Mouse (Mus musculus) myocyte (in vitro differentiated cells): ENCODE data around the gene Actc1. TPM values are rescaled to one million over a fixed set of nuclear protein-coding genes. Genes with fewer than 3 reads are reported as not detected.

Experiments
- H3K27me3 ChIP-seq: one replicate; pipeline ENCODE4 v1.6.1; 2011; ENCODE audit not compliant: control insufficient read depth, insufficient read depth, insufficient read length
- H3K36me3 ChIP-seq: one replicate; pipeline ENCODE4 v1.6.1; 2011; ENCODE audit not compliant: control insufficient read depth, insufficient read depth
- H3K4me2 ChIP-seq: one replicate; pipeline ENCODE4 v1.6.1; 2011; ENCODE audit warnings: low read depth, control low read depth
- H3K4me3 ChIP-seq: one replicate; pipeline ENCODE4 v1.5.1; 2011; ENCODE audit warnings: mild to moderate bottlenecking, control low read depth, moderate library complexity
- H3K79me2 ChIP-seq: one replicate; pipeline ENCODE4 v1.6.1; 2011; ENCODE audit not compliant: control insufficient read depth, insufficient read depth
- H3ac ChIP-seq: one replicate; pipeline ENCODE4 v1.6.1; 2011; ENCODE audit not compliant: control insufficient read depth, insufficient read length
- CEBPB ChIP-seq: IDR thresholded peaks from 2 replicates; pipeline ENCODE4 v1.6.1; 2011; ENCODE audit warnings: mild to moderate bottlenecking, moderate library complexity; ENCODE audit not compliant: poor library complexity, insufficient read depth, severe bottlenecking
- E2F4 ChIP-seq: IDR thresholded peaks from one replicate; pipeline ENCODE4 v1.6.1; 2011; ENCODE audit warnings: mild to moderate bottlenecking, control low read depth, moderate library complexity; ENCODE audit not compliant: insufficient read depth
- MAX ChIP-seq: IDR thresholded peaks from one replicate; pipeline ENCODE4 v1.6.1; 2011; ENCODE audit warnings: low read depth, mild to moderate bottlenecking, control low read depth
- MYOD1 ChIP-seq, 3 experiments: IDR thresholded peaks; one replicate each; pipeline ENCODE4 v1.6.1; 2011; ENCODE audit warnings: control low read depth in 2 of 3, low read depth in 2 of 3, mild to moderate bottlenecking in 2 of 3, moderate library complexity in 1 of 3; ENCODE audit not compliant: insufficient read length in 2 of 3, control insufficient read depth in 1 of 3
- MYOG ChIP-seq, 3 experiments: IDR thresholded peaks; one replicate each; pipeline ENCODE4 v1.6.1; 2011; ENCODE audit warnings: control low read depth in 2 of 3, low read depth in 2 of 3, mild to moderate bottlenecking in 2 of 3; ENCODE audit not compliant: insufficient read length in 2 of 3, control insufficient read depth in 1 of 3, insufficient read depth in 1 of 3
- POLR2A ChIP-seq: IDR thresholded peaks from one replicate; pipeline ENCODE4 v1.6.1; 2011; ENCODE audit warnings: low read depth, mild to moderate bottlenecking, control low read depth, moderate library complexity; ENCODE audit not compliant: insufficient read length
- POLR2AphosphoS2 ChIP-seq: IDR thresholded peaks from one replicate; pipeline ENCODE4 v1.6.1; 2011; ENCODE audit warnings: low read depth, control low read depth; ENCODE audit not compliant: insufficient read length
- REST ChIP-seq: IDR thresholded peaks from one replicate; pipeline ENCODE4 v1.6.1; 2011; ENCODE audit warnings: mild to moderate bottlenecking, control low read depth, moderate library complexity; ENCODE audit not compliant: insufficient read depth, insufficient read length
- SRF ChIP-seq: IDR thresholded peaks from one replicate; pipeline ENCODE4 v1.6.1; 2011; ENCODE audit warnings: low read depth; ENCODE audit not compliant: control insufficient read depth, insufficient read length
- TCF12 ChIP-seq: IDR thresholded peaks from one replicate; pipeline ENCODE4 v1.6.1; 2011; ENCODE audit warnings: mild to moderate bottlenecking, control low read depth; ENCODE audit not compliant: poor library complexity, insufficient read depth, severe bottlenecking
- TCF3 ChIP-seq: IDR thresholded peaks from one replicate; pipeline ENCODE4 v1.6.1; 2011; ENCODE audit warnings: low read depth, control low read depth; ENCODE audit not compliant: insufficient read length
- USF1 ChIP-seq: IDR thresholded peaks from one replicate; pipeline ENCODE4 v1.6.1; 2011; ENCODE audit warnings: low read depth, mild to moderate bottlenecking, control low read depth, moderate library complexity
- polyA plus RNA-seq: library from polyadenylated mRNA; unstranded; fragments of >200 nt; fragmentation: generic; extraction: Trizol; gene quantifications from one replicate; pipeline ENCODE4 v1.2.1, GENCODE M21; 2012; ENCODE audit warnings: missing spikeins

The Actc1 gene
- polyA plus RNA-seq: 2,846 TPM

- Histone ChIP-seq H3K4me2 (peak within 1 kb of the TSS; percentile 74), H3K36me3 (peaks cover 9% of the 10 kb centered on the region), H3K27me3 (no peaks in the 10 kb centered on the region), H3ac (no peak within 1 kb of the TSS), H3K79me2 (no peaks in the 10 kb centered on the region), H3K4me3 (peak within 1 kb of the TSS; percentile 50)
- no peak for TF ChIP-seq REST
- TF ChIP-seq MYOD1 (IDR thresholded peaks at IDR 0.05; ENCODE audit: control insufficient read depth in 1 of 3, insufficient read length in 2 of 3, low read depth in 2 of 3): peak in 2 of 3 experiments; percentile 71 to 76
- peak in 2 of 3 experiments; percentile 85 to 91 for TF ChIP-seq MYOG (IDR thresholded peaks at IDR 0.05; ENCODE audit: control insufficient read depth in 1 of 3, insufficient read depth in 1 of 3, insufficient read length in 2 of 3, low read depth in 2 of 3)
- TF ChIP-seq E2F4: no peak
- no peak for TF ChIP-seq MAX
- TF ChIP-seq TCF12: peak; percentile 7
- TF ChIP-seq TCF3: peak; percentile 9
- peak; percentile 91 for TF ChIP-seq POLR2AphosphoS2
- peak; percentile 92 for TF ChIP-seq POLR2A
- no peak for TF ChIP-seq CEBPB
- TF ChIP-seq USF1: no peak
- peak; percentile 97 for TF ChIP-seq SRF
Measured at GRCm38 (mm10) chr2:114052696-114053598, at the start of gene Actc1. TSS of gene Actc1 (minus strand) at chr2:114053548.

- peaks cover 57% of the 10 kb centered on the region for H3K36me3 ChIP-seq
- H3K79me2 ChIP-seq: no peaks in the 10 kb centered on the region
- no peak overlapping the region for H3K4me3 ChIP-seq
- H3K4me2 ChIP-seq: no peak overlapping the region
- TF ChIP-seq REST (no peak), TCF3 (no peak), TCF12 (no peak), MAX (no peak), POLR2AphosphoS2 (no peak), MYOD1 (IDR thresholded peaks at IDR 0.05; ENCODE audit: control insufficient read depth in 1 of 3, insufficient read length in 2 of 3, low read depth in 2 of 3) (no peak)
- no peaks in the 10 kb centered on the region for H3K27me3 ChIP-seq
- no peak overlapping the region for H3ac ChIP-seq
Measured at GRCm38 (mm10) chr2:114102471-114102870, 49.1 kb upstream of the Actc1 start.

GRCm38 (mm10) chr2:114100834-114101233 is 47.5 kb upstream of the Actc1 start:
- Histone ChIP-seq H3K4me3 (no peak overlapping the region), H3K27me3 (no peaks in the 10 kb centered on the region), H3K4me2 (no peak overlapping the region), H3ac (no peak overlapping the region), H3K36me3 (peaks cover 53% of the 10 kb centered on the region), H3K79me2 (no peaks in the 10 kb centered on the region)
- TF ChIP-seq POLR2AphosphoS2: no peak
- TF ChIP-seq POLR2A: no peak
- no peak for TF ChIP-seq USF1
- TF ChIP-seq REST: no peak
- no peak for TF ChIP-seq MYOD1 (IDR thresholded peaks at IDR 0.05; ENCODE audit: control insufficient read depth in 1 of 3, insufficient read length in 2 of 3, low read depth in 2 of 3)
- TF ChIP-seq E2F4: no peak
- no peak for TF ChIP-seq MYOG (IDR thresholded peaks at IDR 0.05; ENCODE audit: control insufficient read depth in 1 of 3, insufficient read depth in 1 of 3, insufficient read length in 2 of 3, low read depth in 2 of 3)
- no peak for TF ChIP-seq TCF3
- TF ChIP-seq CEBPB: no peak
- no peak for TF ChIP-seq TCF12
- no peak for TF ChIP-seq MAX
- TF ChIP-seq SRF: no peak

GRCm38 (mm10) chr2:114099816-114100215 is 46.5 kb upstream of the Actc1 start:
- Histone ChIP-seq H3K4me2 (no peak overlapping the region), H3K27me3 (no peaks in the 10 kb centered on the region), H3K36me3 (peaks cover 43% of the 10 kb centered on the region), H3K4me3 (no peak overlapping the region), H3K79me2 (no peaks in the 10 kb centered on the region), H3ac (no peak overlapping the region)
- TF ChIP-seq TCF12 (no peak), USF1 (no peak), E2F4 (no peak), MAX (no peak)

- Histone ChIP-seq H3ac (no peak overlapping the region), H3K27me3 (no peaks in the 10 kb centered on the region), H3K4me2 (no peak overlapping the region), H3K4me3 (no peak overlapping the region), H3K79me2 (no peaks in the 10 kb centered on the region), H3K36me3 (peaks cover 40% of the 10 kb centered on the region)
- TF ChIP-seq MYOG (IDR thresholded peaks at IDR 0.05; ENCODE audit: control insufficient read depth in 1 of 3, insufficient read depth in 1 of 3, insufficient read length in 2 of 3, low read depth in 2 of 3) (no peak), POLR2A (no peak), SRF (no peak), TCF12 (no peak), REST (no peak), TCF3 (no peak), CEBPB (no peak), E2F4 (no peak), POLR2AphosphoS2 (no peak), MAX (no peak), MYOD1 (IDR thresholded peaks at IDR 0.05; ENCODE audit: control insufficient read depth in 1 of 3, insufficient read length in 2 of 3, low read depth in 2 of 3) (no peak), USF1 (no peak)
Measured at GRCm38 (mm10) chr2:114099109-114099508, 45.8 kb upstream of the Actc1 start.
